8 mouse cellular contexts compared by ENCODE assay signal in the genomic region with DNA sequence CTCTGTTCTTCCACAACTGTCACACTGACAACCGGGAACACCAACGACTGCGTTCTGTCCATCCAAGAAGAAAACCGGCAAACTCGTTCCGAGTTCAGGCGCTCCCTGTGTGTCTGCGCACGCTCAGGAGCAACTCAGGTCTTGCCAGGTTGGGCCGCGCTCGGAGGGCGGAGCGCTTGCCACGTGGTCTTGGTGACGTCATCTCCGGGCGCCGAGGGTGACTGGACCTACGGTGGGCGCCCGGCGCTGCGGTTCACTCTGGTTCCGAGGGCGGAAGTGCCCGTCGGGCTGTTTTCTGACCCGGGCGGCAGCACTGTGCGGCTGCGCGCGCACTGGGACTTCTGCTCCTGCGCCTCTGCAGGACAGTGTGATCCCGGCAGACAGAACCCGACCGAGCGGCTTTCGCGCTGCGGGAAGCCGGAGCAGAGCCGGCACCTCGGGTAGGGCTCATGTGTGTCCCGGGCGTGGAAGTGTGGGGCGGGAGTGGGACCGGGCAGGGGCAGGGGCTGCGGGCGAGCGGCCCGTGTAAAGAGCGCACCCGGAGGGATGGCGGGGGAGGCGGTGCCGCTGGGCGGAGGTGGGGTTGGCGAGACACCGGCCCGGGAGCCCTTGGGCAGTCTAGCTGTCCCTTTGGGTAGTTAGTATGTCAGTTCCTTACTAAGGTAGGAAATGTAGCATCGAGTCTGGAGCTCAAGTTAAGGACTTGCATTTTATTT. TPM values are rescaled to one million over a fixed set of nuclear protein-coding genes. Genes with fewer than 3 reads are reported as not detected.
A peak's percentile ranks its signal among the peaks of the same experiment; 100 is the strongest.
DNase-seq lines count a peak whose midpoint lies in the region; ATAC-seq lines count a peak whose summit lies in the region.

A gene (plus strand): TSS at position 214 of the 716 bp plus-strand sequence.

- H3K36me3 ChIP-seq in hindbrain, embryonic 16.5 days (ENCODE audit: control insufficient read depth, insufficient read depth, low read length) = no peaks in the 10 kb centered on the region
- no peaks in the 10 kb centered on the region for H3K36me3 ChIP-seq in macrophage (ENCODE audit: inconsistent target)

- H3K27ac ChIP-seq in hindbrain, embryonic 16.5 days (ENCODE audit: low read depth, low read length) = peak within 1 kb of the TSS; percentile 87
- H3K27ac ChIP-seq in macrophage = peak within 1 kb of the TSS; percentile 39

- H3K9me3 ChIP-seq in hindbrain, embryonic 16.5 days (ENCODE audit: control insufficient read depth, low read length) = no peaks in the 10 kb centered on the region

- WGBS in hindbrain, embryonic 16.5 days = under 1% methylated on average over 63 of the region's 63 CpGs
- WGBS in macrophage (ENCODE audit: missing documents) = 0% methylated on average over 57 of the region's 63 CpGs

- peaks cover 21% of the 10 kb centered on the region for H3K4me1 ChIP-seq in hindbrain, embryonic 16.5 days (ENCODE audit: control insufficient read depth, insufficient read depth, low read depth, low read length)

- DNase-seq in WW6 (ENCODE audit: low read depth, low spot score) = peak; percentile 94
- DNase-seq in cerebellum, postnatal 4 days (ENCODE audit: low spot score in 2 of 2) = peak; percentile 98 to 99
- DNase-seq in gastrocnemius, adult 18-20 months (ENCODE audit: low spot score) = peak; percentile 99
- peak; percentile 99 to 100 for DNase-seq in left cerebral cortex, adult 18-20 months (ENCODE audit: low spot score in 2 of 2)
- peak; percentile 99 for DNase-seq in right cerebral cortex, adult 18-20 months
- DNase-seq in urinary bladder, postnatal 10 days (ENCODE audit: low spot score) = peak; percentile 98

- no peaks in the 10 kb centered on the region for H3K27me3 ChIP-seq in hindbrain, embryonic 16.5 days (replicated peaks; ENCODE audit: control insufficient read depth, insufficient read depth, low read length)

- peak within 1 kb of the TSS; percentile 99 for H3K4me3 ChIP-seq in hindbrain, embryonic 16.5 days (ENCODE audit: low read length)
- peak within 1 kb of the TSS; percentile 78 for H3K4me3 ChIP-seq in macrophage (ENCODE audit: inconsistent target)

- peaks cover 39% of the 10 kb centered on the region for H3K79me2 ChIP-seq in macrophage (ENCODE audit: inconsistent target)

- ATAC-seq in hindbrain, embryonic 16.5 days = peak; percentile 99

- peak within 1 kb of the TSS; percentile 72 for H3K4me2 ChIP-seq in hindbrain, embryonic 16.5 days (ENCODE audit: low read length)

- peak within 1 kb of the TSS; percentile 95 for H3K9ac ChIP-seq in hindbrain, embryonic 16.5 days (ENCODE audit: low read depth, low read length)

RNA-seq across cellular contexts. Expression of the gene that starts here (rescaled TPM):
- total RNA-seq in gastrocnemius, adult 18-20 months (2021) = 10 to 100 TPM; 11.7 to 12.7 TPM
- polyA plus RNA-seq in hindbrain, embryonic 16.5 days (2015; fragmentation: Nextera tagmentation; extraction: Ambion mirVana) = 44.4 and 47.2 TPM in 2 replicates
- total RNA-seq in left cerebral cortex, adult 18-20 months (2021) = 10 to 100 TPM; 21.4 to 21.5 TPM
- 10 to 100 TPM in 22 of 26 experiments, 1 to 10 TPM in 4; 6.8 to 23.7 (median 18.0) TPM for total RNA-seq in macrophage (2018; cell fraction: chromatin; rRNA removed)
- total RNA-seq in macrophage (2018; cell fraction: cytosol; rRNA removed) = 10 to 100 TPM; 25.1 to 47.0 (median 40.0) TPM
- total RNA-seq in macrophage (2018; cell fraction: nucleus; rRNA removed) = 10 to 100 TPM; 10.8 to 35.6 (median 21.1) TPM
- 35.0 to 43.4 TPM (median 39.1 TPM) in 3 replicates for polyA plus RNA-seq in macrophage (2018)

Comparison
In these comparisons a context has a peak if more than half of its experiments do, and no peak if none do; other contexts are left out.
1. Peak in every context shown above with its lines: DNase-seq, ATAC-seq, H3K4me3 ChIP-seq and H3K27ac ChIP-seq.